Mouse (Mus musculus) splenic B cell, adult 2 months (primary cell): Measurements from ENCODE around the gene Gm16867.
"Not testable (repeated sequence)": the region's sequence is repeated elsewhere in the genome, so short reads cannot be mapped to it uniquely, and the experiment has no call there.

Source experiments
- DNase-seq: peaks from one replicate; pipeline ENCODE4 v3.0.0-alpha.2; 2011; ENCODE audit warnings: low read depth, low spot score
- H3K27me3 ChIP-seq: 2 replicates; pipeline ENCODE4 v1.6.1; 2012; ENCODE audit warnings: mild to moderate bottlenecking, low read length, moderate library complexity, mixed read lengths; ENCODE audit not compliant: control insufficient read depth, poor library complexity, insufficient read depth, severe bottlenecking
- H3K36me3 ChIP-seq: 2 replicates; pipeline ENCODE4 v1.6.1; 2012; ENCODE audit warnings: mild to moderate bottlenecking, low read length, moderate library complexity, mixed read lengths; ENCODE audit not compliant: control insufficient read depth, poor library complexity, insufficient read depth, severe bottlenecking

Gm16867 gene

GRCm38 (mm10) chr14:69421003-69421402 lies 82.2 kb downstream of the Gm16867 start:
- DNase-seq, H3K36me3 ChIP-seq, H3K27me3 ChIP-seq: not testable (repeated sequence)

GRCm38 (mm10) chr14:69417545-69417944 lies 85.6 kb downstream of the Gm16867 start:
- DNase-seq: not testable (repeated sequence)

More at GRCm38 (mm10) chr14:69417545-69417944, 85.6 kb downstream of the Gm16867 start:
- not testable (repeated sequence) for H3K27me3 ChIP-seq, H3K36me3 ChIP-seq
